Mouse (Mus musculus): ENCODE results near the gene Axl.

Axl gene

GRCm38 (mm10) chr7:25788220-25789128 lies at the start of gene Axl:
TSS of gene Axl (minus strand) at chr7:25788705.
- DNase-seq, result peak in 1 of 2 experiments; percentile 23

DNA sequence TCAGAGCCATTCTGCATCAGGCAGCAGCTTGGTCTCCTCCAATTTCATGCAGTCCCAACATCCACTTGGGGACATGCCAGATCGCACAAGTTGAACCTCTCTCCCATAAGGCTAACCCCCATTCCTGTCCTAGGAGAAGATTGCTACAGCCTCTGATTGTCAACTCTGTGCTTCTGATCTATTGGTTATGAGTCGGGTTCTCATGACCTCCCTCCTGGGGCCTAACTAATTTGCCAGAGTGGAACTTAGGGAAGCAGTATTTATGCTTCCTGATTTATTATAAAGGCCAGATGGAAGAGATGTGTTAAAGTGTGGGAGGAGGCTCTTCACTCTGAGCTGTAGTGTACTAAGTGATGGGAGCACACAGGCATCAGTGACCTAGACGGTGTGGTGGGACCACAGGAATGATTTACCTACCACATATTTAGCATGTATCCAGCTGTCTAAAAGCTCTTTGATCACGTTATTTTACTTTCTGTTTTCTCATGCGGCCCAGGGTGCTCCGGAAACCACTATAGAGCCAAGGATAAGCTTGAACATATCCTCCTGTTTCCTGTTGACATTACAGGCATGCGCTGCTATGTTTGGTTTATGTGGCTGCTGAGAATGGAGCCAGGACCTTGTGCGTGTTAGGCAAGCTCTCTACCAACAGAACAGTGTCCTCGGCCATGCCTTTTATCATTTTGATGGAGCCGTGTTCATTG lies 46.8 kb upstream of the Axl start:
- peak; percentile 31 to 50 for DNase-seq

- DNase-seq, result no peak
Observed at GRCm38 (mm10) chr7:25831557-25832530, 43.3 kb upstream of the Axl start.

- no peak for DNase-seq
Observed at GRCm38 (mm10) chr7:25830251-25830650, 41.7 kb upstream of the Axl start.

DNA sequence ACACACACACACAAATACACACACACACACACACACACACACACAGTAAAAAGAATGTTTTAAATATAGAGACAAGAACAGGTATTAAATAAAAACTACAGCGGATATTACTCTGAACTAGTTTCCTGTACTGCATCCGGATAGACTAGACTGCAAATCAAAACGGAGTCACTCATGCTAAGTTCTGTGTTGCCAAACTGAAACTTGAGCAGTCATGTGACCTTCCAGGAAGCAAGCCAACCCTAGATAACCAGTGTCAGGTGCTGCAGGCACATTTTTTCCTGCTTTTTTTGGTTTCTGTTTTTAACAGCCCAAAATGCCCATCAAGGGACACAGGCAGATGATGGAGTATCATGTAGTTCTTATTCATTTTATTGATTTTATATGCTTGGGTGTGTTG lies 38.7 kb upstream of the Axl start:
- DNase-seq, result no peak

- no peak for DNase-seq
Observed at GRCm38 (mm10) chr7:25826029-25826428, 37.5 kb upstream of the Axl start.

GRCm38 (mm10) chr7:25825043-25825442 lies 36.5 kb upstream of the Axl start:
- no peak for DNase-seq

DNA sequence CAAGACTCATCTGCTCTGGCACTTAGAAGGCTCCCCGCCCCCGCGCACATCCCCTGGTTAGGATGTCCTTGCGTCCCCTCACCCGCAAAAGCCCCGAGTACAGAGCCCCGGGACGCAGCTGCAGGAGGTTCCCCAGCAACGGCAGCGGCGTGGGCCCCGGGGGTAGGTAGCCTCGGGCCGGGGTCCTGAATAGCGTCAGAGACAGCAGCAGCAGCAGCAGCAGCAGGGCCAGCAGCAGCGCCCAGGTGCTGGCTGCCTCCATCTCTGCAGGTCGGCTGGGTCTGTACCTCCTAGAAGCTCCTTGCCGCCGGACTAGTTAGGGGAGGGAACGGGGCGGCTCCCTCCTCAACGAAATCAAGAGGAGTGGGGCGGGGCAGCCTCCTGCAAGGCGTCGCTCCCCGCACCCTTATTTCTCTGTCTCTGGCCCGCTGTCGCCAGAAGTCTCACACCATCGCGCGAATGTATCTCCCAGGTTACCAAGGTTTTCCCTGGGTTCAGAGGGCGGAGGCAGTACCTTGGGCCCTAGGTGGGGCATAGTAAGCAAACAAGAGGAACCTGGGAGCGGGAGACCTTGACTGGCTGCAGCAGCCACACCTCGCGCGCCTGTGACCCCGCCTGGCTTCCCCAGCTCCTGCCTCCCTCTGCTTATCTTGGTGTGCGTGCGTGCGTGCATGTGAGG lies 27.9 kb upstream of the Axl start, which contains the start of gene Cyp2s1:
Gene Cyp2s1 (minus strand): TSS at position 673 of the 679 bp plus-strand sequence.
- DNase-seq, result peak; percentile 51 to 61

DNA sequence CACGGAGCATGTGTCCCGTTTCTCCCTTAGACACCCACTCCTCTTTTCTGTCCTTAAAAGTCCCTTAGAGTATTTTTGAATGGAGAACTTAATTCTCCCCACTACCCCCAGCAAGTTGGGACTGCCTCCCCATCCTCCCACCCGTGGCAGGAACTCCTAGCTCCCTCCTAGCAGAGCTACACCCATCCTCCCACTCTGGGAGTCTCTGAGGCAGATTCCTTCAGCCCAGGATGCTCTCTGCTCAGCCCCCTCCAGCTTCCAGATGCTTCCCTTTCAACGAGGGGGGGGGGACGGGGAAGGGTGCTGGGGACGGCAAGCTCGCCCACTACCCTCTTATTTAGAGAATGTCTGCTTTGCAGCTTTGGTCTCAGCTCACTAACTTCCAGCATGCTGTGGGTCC lies 27.1 kb upstream of the Axl start:
- no peak for DNase-seq

- no peak for DNase-seq
Observed at GRCm38 (mm10) chr7:25814711-25815110, 26.2 kb upstream of the Axl start.

GRCm38 (mm10) chr7:25812195-25812594 lies 23.7 kb upstream of the Axl start:
- no peak for DNase-seq

DNA sequence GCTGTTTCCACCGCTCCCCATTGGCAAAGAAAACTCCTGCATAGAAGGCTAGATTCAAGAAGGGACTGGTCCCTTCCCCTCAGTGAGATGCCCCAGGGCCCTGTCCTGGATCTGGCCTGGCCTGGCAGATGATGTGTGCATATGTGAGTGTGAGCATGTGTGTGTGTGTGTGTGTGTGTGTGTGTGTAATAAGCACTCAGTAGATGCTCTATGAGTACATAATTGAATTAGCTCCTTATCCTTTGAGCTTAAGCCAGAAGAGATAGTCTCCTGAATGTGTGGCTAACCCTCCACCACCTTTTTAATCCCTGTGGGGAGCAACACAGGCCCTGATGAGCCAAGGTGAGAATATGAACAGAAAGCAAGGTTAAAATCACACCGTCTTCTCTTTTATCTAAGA lies 23.2 kb upstream of the Axl start:
- no peak for DNase-seq

DNA sequence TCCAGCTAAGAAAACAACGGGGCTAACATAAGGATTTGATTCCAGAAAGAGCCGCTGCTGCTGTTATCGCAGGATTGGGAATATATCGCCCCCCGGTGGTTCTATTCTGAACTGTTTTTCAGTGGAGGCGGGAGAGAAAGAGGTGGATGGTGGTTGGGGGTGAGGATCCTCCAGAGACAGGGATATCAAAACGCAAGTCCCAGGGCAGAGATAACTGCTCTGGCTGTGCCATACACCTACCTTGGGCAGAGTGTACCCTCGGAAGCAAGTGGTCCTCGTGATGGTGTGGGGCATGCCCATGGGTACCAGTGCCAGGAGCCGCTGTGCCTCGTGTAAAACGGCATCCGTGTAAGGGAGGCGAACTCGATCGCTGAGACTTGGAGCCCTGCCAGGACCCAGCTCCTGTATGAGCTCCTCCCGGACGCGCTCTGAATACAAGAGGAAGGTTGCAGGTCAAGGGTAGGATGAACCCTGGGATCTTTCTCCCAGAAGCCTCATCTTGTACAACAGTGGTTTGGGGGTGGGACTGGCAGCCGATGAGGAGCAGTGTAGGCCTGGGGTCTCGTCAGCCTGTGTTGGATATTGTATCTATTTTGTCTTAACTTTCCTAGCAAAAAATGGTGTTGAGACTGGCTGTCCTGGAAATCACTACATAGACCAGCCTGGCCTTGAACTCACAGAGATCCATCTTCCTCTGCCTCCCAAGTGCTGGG lies 17.3 kb upstream of the Axl start:
- peak in 1 of 2 experiments; percentile 54 for DNase-seq

GRCm38 (mm10) chr7:25804792-25805191 lies 16.3 kb upstream of the Axl start:
- no peak for DNase-seq

- DNase-seq, result no peak
Observed at GRCm38 (mm10) chr7:25803460-25803859, 15.0 kb upstream of the Axl start.

DNA sequence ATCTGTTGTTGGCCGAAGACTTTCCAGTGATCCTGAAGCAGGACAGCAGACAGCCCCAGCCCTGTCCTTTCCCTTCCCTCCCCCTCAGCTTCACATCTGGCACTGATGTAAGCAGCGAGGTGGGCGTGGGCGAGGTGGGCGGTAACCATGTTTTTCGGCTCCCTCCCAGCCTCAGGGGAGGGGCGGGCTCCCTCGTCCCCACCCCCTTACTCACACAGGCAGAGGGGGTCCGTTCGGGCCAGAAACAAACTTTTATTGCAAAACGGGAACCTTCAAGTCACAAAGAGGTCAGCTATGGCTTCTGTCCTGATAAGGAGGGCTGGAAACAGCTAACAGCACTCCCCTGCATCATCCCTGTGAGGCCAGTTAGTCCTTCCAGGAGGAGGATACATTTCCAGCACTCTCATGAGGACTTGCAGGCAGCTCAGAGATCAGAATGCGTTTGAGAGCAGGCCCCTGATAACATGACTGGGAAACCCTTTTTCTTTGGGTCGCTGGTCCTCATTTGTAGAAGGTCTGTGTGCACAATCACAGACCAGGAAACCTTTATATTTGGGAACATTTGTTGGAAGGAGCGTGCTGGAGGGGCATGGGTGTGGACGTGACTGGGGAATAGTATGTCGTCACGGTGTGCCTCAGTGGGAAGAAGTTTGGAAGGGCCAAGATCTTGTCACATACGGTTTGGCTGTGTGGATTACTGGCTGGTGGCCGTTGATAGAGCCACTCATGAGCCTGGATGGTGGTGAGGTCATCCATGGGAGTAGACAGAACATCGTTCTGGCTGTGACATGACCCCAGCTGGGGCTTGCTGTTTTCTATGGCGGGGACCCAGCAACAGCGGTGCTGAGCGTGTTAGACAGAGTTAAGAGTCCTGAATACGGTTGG lies 14.0 kb upstream of the Axl start:
- DNase-seq, result no peak

DNA sequence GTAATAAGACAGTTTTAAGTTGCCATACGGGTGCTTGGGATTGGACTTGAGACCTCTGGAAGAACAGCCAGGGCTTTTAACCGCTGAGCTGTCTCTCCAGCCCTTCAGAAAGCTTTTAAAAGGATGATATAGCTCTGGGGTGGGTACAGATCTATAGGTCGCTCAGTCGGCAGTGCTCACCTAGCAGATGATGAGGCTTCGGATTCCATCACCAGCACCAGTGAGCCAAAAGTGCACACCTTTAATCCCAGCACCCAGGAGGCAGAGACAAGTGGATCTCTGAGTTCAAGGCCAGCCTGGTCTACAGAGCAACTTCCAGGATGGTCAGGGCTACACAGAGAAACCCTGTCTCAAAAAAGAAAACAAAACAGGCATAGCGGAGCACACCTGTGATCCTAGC lies 12.5 kb upstream of the Axl start:
- no peak for DNase-seq

GRCm38 (mm10) chr7:25799369-25799768 lies 10.9 kb upstream of the Axl start:
- no peak for DNase-seq

- no peak for DNase-seq
Observed at GRCm38 (mm10) chr7:25798540-25798939, 10.0 kb upstream of the Axl start.

GRCm38 (mm10) chr7:25794775-25795174 lies 6.3 kb upstream of the Axl start:
- DNase-seq, result no peak
